Comparison of ENCODE assay signal across 10 mouse cellular contexts in genomic region chr9:123467141-123467620, GRCm38 (mm10). TPM values are rescaled to one million over a fixed set of nuclear protein-coding genes. Genes with fewer than 3 reads are reported as not detected.
DNase-seq lines count a peak whose midpoint lies in the region; ATAC-seq and TF ChIP-seq lines count a peak whose summit lies in the region.
"Had no signal": no experiment of that assay in that cellular context is flagged by ENCODE, and none has a peak within 500 bp of the region (broad histone marks: within the 10 kb centered on the region; RNA-seq: fewer than 3 reads in every experiment).

No protein-coding gene starts in this region.

- peaks cover 6% of the 10 kb centered on the region for H3K4me1 ChIP-seq in forebrain, embryonic 15.5 days
- H3K4me1 ChIP-seq in forebrain, embryonic 10.5 days = no peaks in the 10 kb centered on the region
- no peaks in the 10 kb centered on the region for H3K4me1 ChIP-seq in midbrain, embryonic 14.5 days (ENCODE audit: control insufficient read depth, insufficient read depth, low read length)
- H3K4me1 ChIP-seq in midbrain, embryonic 10.5 days = no peaks in the 10 kb centered on the region
- no peaks in the 10 kb centered on the region for H3K4me1 ChIP-seq in olfactory bulb, adult 2 months (ENCODE audit: control insufficient read depth, insufficient read depth, low read length)
- H3K4me1 ChIP-seq in embryonic facial prominence, embryonic 10.5 days = no peaks in the 10 kb centered on the region

- no peaks in the 10 kb centered on the region for H3K36me3 ChIP-seq in forebrain, embryonic 15.5 days
- peaks cover 8% of the 10 kb centered on the region for H3K36me3 ChIP-seq in forebrain, embryonic 10.5 days (replicated peaks)
- peaks cover 14% of the 10 kb centered on the region for H3K36me3 ChIP-seq in midbrain, embryonic 14.5 days (ENCODE audit: control insufficient read depth, insufficient read depth, low read length)
- peaks cover 12% of the 10 kb centered on the region; the same call in 1 of the 2 replicates for H3K36me3 ChIP-seq in midbrain, embryonic 10.5 days
- H3K36me3 ChIP-seq in embryonic facial prominence, embryonic 10.5 days (replicated peaks) = 0 out of 2 replicates have a peak, but pooled peaks cover 13% of the 10 kb centered on the region

- TF ChIP-seq POLR2A in olfactory bulb, adult 2 months (IDR thresholded peaks at IDR 0.05; ENCODE audit: insufficient read depth, low read depth, low read length) = no peak

- no peaks in the 10 kb centered on the region for H3K27me3 ChIP-seq in forebrain, embryonic 15.5 days
- no peaks in the 10 kb centered on the region for H3K27me3 ChIP-seq in forebrain, embryonic 10.5 days (ENCODE audit: poor library complexity, severe bottlenecking)
- H3K27me3 ChIP-seq in midbrain, embryonic 14.5 days (ENCODE audit: control insufficient read depth, insufficient read depth, low read length) = no peaks in the 10 kb centered on the region
- H3K27me3 ChIP-seq in midbrain, embryonic 10.5 days (ENCODE audit: low read depth, poor library complexity, severe bottlenecking) = no peaks in the 10 kb centered on the region
- no peaks in the 10 kb centered on the region for H3K27me3 ChIP-seq in embryonic facial prominence, embryonic 10.5 days (replicated peaks; ENCODE audit: low read depth, poor library complexity, severe bottlenecking)
- H3K27me3 ChIP-seq: liver, embryonic 15.5 days had no signal

- no peaks in the 10 kb centered on the region for H3K9me3 ChIP-seq in forebrain, embryonic 15.5 days
- no peaks in the 10 kb centered on the region for H3K9me3 ChIP-seq in forebrain, embryonic 10.5 days
- no peaks in the 10 kb centered on the region for H3K9me3 ChIP-seq in midbrain, embryonic 14.5 days (ENCODE audit: control insufficient read depth, low read length)
- no peaks in the 10 kb centered on the region for H3K9me3 ChIP-seq in midbrain, embryonic 10.5 days (replicated peaks)
- H3K9me3 ChIP-seq in embryonic facial prominence, embryonic 10.5 days = no peaks in the 10 kb centered on the region
- H3K9me3 ChIP-seq: liver, embryonic 15.5 days had no signal

- peak; percentile 75; the same call in 1 of the 2 replicates for ATAC-seq in forebrain, embryonic 15.5 days (replicated peaks)
- ATAC-seq in midbrain, embryonic 14.5 days (ENCODE audit: low FRiP score, low TSS enrichment) = no peak

- H3K4me2 ChIP-seq in forebrain, embryonic 15.5 days (replicated peaks) = no peak overlapping the region
- no peak overlapping the region for H3K4me2 ChIP-seq in midbrain, embryonic 14.5 days (ENCODE audit: low read length)
- H3K4me2 ChIP-seq: liver, embryonic 15.5 days had no signal

- no peak overlapping the region for H3K4me3 ChIP-seq in forebrain, embryonic 15.5 days
- H3K4me3 ChIP-seq in forebrain, embryonic 10.5 days = no peak overlapping the region
- no peak overlapping the region for H3K4me3 ChIP-seq in midbrain, embryonic 14.5 days (replicated peaks; ENCODE audit: low read depth, low read length)
- no peak overlapping the region for H3K4me3 ChIP-seq in midbrain, embryonic 10.5 days
- no peak overlapping the region for H3K4me3 ChIP-seq in olfactory bulb, adult 2 months (ENCODE audit: insufficient read depth, low read depth, low read length)
- H3K4me3 ChIP-seq in embryonic facial prominence, embryonic 10.5 days = no peak overlapping the region
- H3K4me3 ChIP-seq: liver, embryonic 15.5 days had no signal

- DNase-seq in forebrain, embryonic 10.5 days (ENCODE audit: extremely low spot score, low spot score) = no peak
- peak; percentile 22 for DNase-seq in midbrain, embryonic 14.5 days
- DNase-seq in midbrain, embryonic 10.5 days (ENCODE audit: low spot score) = no peak
- DNase-seq in heart, postnatal 4 days = peak; percentile 58
- no peak for DNase-seq in retina, postnatal 1 day
- DNase-seq in embryonic facial prominence, embryonic 10.5 days (ENCODE audit: low spot score) = no peak
- DNase-seq: kidney, postnatal 4 days had no signal

- TF ChIP-seq CTCF in olfactory bulb, adult 2 months (IDR thresholded peaks at IDR 0.05; ENCODE audit: insufficient read depth, low read depth, low read length) = no peak

- 36% methylated on average over 4 of the region's 4 CpGs for WGBS in forebrain, embryonic 15.5 days
- WGBS in forebrain, embryonic 10.5 days = 74% methylated on average over 4 of the region's 4 CpGs
- 50% methylated on average over 4 of the region's 4 CpGs for WGBS in midbrain, embryonic 14.5 days
- 72% methylated on average over 4 of the region's 4 CpGs for WGBS in midbrain, embryonic 10.5 days
- WGBS in olfactory bulb, adult 2 months = 52% methylated on average over 4 of the region's 4 CpGs
- WGBS in embryonic facial prominence, embryonic 10.5 days = 76% methylated on average over 4 of the region's 4 CpGs

- H3K9ac ChIP-seq in forebrain, embryonic 15.5 days (replicated peaks) = no peak overlapping the region
- no peak overlapping the region for H3K9ac ChIP-seq in midbrain, embryonic 14.5 days (replicated peaks; ENCODE audit: low read length)
- H3K9ac ChIP-seq: liver, embryonic 15.5 days had no signal

- H3K27ac ChIP-seq in forebrain, embryonic 15.5 days (replicated peaks) = no peak overlapping the region
- H3K27ac ChIP-seq in forebrain, embryonic 10.5 days = no peak overlapping the region
- H3K27ac ChIP-seq in midbrain, embryonic 14.5 days (replicated peaks; ENCODE audit: low read depth, low read length) = no peak overlapping the region
- no peak overlapping the region for H3K27ac ChIP-seq in midbrain, embryonic 10.5 days (replicated peaks)
- peak overlapping the region; percentile 33; the same call in 1 of the 2 replicates for H3K27ac ChIP-seq in olfactory bulb, adult 2 months (ENCODE audit: insufficient read depth, low read depth, low read length)
- no peak overlapping the region for H3K27ac ChIP-seq in embryonic facial prominence, embryonic 10.5 days (replicated peaks)
- H3K27ac ChIP-seq: liver, embryonic 15.5 days had no signal

RNA-seq across cellular contexts. Expression of gene Limd1, which starts 11.3 kb away (rescaled TPM):
- 18.0 and 19.8 TPM in 2 replicates for polyA plus RNA-seq in forebrain, embryonic 15.5 days (2015; fragmentation: Nextera tagmentation; extraction: Ambion mirVana)
- polyA plus RNA-seq in forebrain, embryonic 10.5 days (2016; fragmentation: Nextera tagmentation; extraction: Ambion mirVana) = 55.7 and 57.8 TPM in 2 replicates
- 11.8 and 16.4 TPM in 2 replicates for polyA plus RNA-seq in midbrain, embryonic 14.5 days (2014; fragmentation: Nextera tagmentation; extraction: Ambion mirVana)
- polyA plus RNA-seq in midbrain, embryonic 10.5 days (2016; fragmentation: Nextera tagmentation; extraction: Ambion mirVana) = 50.1 and 51.6 TPM in 2 replicates
- 10 to 100 TPM; 49.1 to 53.5 TPM for total RNA-seq in heart, postnatal 4 days (2021)
- polyA plus RNA-seq in olfactory bulb, adult 2 months (2012; ENCODE audit: insufficient read depth, insufficient read length, low replicate concordance, missing spikeins) = not detected in 2 replicates
- 52.1 and 60.8 TPM in 2 replicates for polyA plus RNA-seq in embryonic facial prominence, embryonic 10.5 days (2016; fragmentation: Nextera tagmentation; extraction: Ambion mirVana)

Comparison
In these comparisons a context has a peak if more than half of its experiments do, and no peak if none do; other contexts are left out.
1. DNase-seq: peak in midbrain, embryonic 14.5 days (single experiment) and heart, postnatal 4 days (single experiment); none in forebrain, embryonic 10.5 days (single experiment), midbrain, embryonic 10.5 days (single experiment), retina, postnatal 1 day (single experiment) and embryonic facial prominence, embryonic 10.5 days (single experiment).
2. RNA of gene Limd1, which starts 11.3 kb away (polyA plus RNA-seq): 55.7 to 57.8 TPM in forebrain, embryonic 10.5 days, 52.1 to 60.8 TPM in embryonic facial prominence, embryonic 10.5 days, 50.1 to 51.6 TPM in midbrain, embryonic 10.5 days, 18.0 to 19.8 TPM in forebrain, embryonic 15.5 days and 11.8 to 16.4 TPM in midbrain, embryonic 14.5 days; not detected in olfactory bulb, adult 2 months; every median in the first group is over 10 times any median in the second.